Mouse (Mus musculus) inflammation-experienced regulatory T-cells, adult 16 weeks (primary cell): ENCODE measurements around the gene Adam15. TPM values are rescaled to one million over a fixed set of nuclear protein-coding genes. Genes with fewer than 3 reads are reported as not detected.

ENCODE experiments used
- polyA plus RNA-seq: library from polyadenylated mRNA; unstranded; fragments of 100-300 nt; shearing (Covaris generic); gene quantifications from one replicate; pipeline ENCODE4 v1.2.1, GENCODE M21; 2017

The Adam15 gene
- 18.6 TPM for polyA plus RNA-seq

DNA sequence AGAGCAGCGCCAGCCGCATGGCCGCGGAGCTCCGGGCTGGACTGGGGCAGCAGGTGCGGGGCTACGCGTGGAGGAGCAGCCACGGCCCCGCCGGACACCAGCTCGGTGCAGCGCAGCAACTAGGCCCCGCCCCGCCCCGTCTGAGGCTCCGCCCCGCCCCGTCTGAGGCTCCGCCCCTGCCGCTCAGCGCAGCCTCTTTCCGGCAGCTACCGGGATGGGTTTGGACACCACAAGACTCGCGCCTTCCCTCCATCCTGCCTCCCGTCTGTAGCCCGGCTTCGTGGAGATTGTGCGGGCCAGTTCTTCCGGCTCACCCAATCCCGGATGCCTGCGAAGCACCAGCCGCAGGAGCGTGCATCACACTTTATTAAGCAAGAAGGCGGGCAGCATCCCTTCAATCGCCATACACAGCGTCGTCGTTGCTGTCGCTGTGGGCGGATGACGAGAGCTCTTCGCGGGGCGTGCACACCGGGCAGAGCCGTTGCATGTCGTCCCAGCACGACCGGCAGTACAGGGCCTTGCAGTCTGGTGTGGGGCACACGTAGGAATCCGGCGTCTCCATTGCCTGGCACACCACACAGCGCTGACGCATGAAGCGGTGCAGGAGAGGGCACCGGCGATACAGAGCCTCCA is at the start of gene Adam15:
TSS of gene Adam15 (minus strand) at position 128 of the 633 bp plus-strand sequence.

DNA sequence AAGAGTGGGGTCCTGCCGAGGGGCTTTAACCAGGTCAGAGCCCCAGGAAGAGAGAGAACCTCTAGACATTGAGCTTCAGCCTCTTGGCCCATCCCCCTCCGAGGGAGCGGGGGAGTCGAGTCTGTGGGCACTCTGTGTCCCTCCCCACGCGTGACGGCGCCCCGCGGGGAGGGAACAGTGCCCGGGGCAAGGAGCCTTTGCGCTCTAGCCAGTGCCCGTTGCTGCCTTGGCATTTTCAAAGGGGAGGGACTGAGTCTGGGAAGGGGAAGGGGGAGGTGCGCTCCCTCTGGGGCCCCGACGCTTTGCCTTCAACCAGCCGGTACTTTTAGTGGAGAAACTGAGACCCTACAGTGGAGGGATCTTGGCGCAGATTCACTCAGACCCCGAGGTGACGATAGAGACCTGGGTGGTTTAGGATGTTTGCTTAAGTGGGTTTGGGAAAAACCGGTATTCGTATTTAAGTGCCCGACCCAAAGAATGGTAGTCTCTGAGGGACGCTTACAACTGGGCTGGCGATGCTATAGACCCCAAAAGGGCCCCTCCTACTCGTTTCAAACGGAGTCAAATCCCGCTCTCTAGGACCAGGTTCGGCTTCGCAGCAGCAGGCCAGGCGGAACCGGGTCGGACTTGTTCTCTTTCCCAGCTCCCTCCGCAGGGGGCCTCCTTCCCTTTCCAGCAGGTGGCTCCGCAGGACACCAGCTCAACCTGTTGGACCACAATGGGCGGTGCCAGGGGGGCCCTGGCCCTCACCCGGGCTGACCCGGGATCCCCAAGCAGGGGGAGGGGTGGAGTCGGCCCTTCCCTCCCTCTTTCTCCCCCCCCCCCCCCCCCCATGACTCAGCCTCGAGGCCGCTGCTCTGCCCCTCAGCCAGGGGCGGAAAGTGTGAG is 44.5 kb upstream of the Adam15 start, which contains the start of gene Zbtb7b:
TSS of gene Zbtb7b (minus strand) at position 771 of the 888 bp plus-strand sequence.

GRCm38 (mm10) chr3:89365153-89365485 is 15.3 kb upstream of the Adam15 start, which contains the start of gene Dcst1:
Gene Dcst1, minus strand, starts transcription at chr3:89365253.

DNA sequence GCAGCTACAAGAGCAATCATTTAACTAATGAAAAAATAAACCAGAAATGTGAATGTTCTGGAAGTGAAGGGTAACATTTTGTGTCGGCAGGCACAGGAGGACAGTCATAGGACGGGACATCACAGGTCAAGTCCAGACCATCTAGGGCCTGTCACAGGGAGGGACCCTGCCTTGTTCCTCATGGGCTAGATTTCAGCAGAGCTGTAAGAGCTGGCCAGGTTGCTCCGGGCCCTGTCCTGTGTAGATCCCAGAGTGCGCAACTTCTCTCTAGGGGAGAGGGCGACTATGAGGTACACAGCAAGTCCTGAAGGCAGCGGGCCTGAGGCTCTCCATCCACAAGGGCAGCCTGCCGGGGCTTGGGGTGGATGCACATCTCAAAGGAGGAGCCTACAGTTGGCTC is 11.9 kb upstream of the Adam15 start, which contains the start of gene Dcst2:
TSS of gene Dcst2 (plus strand) at position 301 of the 400 bp plus-strand sequence.

DNA sequence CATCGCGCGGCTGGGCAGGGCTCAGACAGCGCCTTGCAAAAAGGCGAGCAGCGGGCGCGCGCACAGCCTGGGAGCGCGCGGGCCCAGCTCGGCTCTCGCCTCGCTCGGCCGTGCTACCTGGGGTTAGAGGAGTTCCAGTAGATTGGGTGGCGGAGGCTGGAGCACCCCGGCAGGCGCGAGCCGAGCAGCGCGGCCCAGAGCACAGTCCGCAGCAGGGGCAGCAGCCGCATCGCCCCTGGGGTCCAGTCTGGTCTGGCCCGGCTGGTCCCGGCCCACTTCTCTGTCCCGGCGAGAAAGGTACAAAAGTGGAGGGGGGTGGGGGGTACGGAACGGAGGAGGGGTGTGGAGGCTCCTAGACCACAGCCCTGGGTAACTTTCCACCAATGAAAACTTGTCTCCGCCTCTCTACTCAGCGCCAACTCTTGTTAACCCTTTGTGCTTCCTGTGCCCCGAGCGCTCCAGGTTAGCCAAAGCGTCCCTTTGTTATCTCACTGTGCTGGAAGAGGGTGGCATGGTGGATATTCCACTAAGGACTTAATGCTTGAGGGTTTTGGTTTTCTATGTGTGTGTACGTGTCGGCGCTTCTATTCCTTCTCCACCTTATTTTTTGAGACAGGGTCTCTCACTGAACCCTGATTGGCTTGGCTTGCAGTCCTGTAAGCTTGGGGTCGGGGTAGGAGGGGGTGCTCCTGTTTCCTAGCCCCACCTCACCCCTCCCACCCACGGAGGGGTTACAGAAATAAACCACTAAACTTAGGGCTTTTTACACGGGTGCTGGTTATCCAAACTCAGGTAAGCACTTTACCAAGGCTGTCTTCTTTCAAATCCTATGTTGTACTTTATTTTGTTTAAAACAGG is 11.8 kb downstream of the Adam15 start, which contains the start of gene Efna4:
TSS of gene Efna4 (minus strand) at position 308 of the 858 bp plus-strand sequence.

GRCm38 (mm10) chr3:89322514-89323165 is 27.2 kb downstream of the Adam15 start, which contains the start of gene Efna3:
Gene Efna3, minus strand, starts transcription at chr3:89322965.

Other genes with a start within 250 kb of the Adam15 start
- gene Gm43738, start 248.9 kb downstream of the Adam15 start, polyA plus RNA-seq: not detected
- 83.7 TPM for gene Fdps, start 248.0 kb downstream of the Adam15 start, polyA plus RNA-seq
- not detected for gene Pklr, start 213.9 kb downstream of the Adam15 start, polyA plus RNA-seq
- 0.77 TPM for gene Hcn3, start 189.8 kb downstream of the Adam15 start, polyA plus RNA-seq
- 37.4 TPM for gene Clk2, start 185.2 kb downstream of the Adam15 start, polyA plus RNA-seq
- gene Scamp3, start 172.5 kb downstream of the Adam15 start, polyA plus RNA-seq: 321 TPM
- gene Fam189b, start 166.9 kb downstream of the Adam15 start, polyA plus RNA-seq: 277 TPM
- 145 TPM for gene Gba, start 147.1 kb downstream of the Adam15 start, polyA plus RNA-seq
- 1.9 TPM for gene Thbs3, start 134.8 kb downstream of the Adam15 start, polyA plus RNA-seq
- gene Mtx1, start 122.9 kb downstream of the Adam15 start, polyA plus RNA-seq: 142 TPM
- 2.4 TPM for gene Muc1, start 120.9 kb downstream of the Adam15 start, polyA plus RNA-seq
- gene Krtcap2, start 104.0 kb downstream of the Adam15 start, polyA plus RNA-seq: 262 TPM
- gene Trim46, start 103.7 kb downstream of the Adam15 start, polyA plus RNA-seq: 6.1 TPM
- 107 TPM for gene Dpm3, start 90.6 kb downstream of the Adam15 start, polyA plus RNA-seq
- gene Slc50a1, start 79.4 kb downstream of the Adam15 start, polyA plus RNA-seq: 284 TPM
- not detected for gene Efna1, start 68.9 kb downstream of the Adam15 start, polyA plus RNA-seq
- gene Efna3, start 27.0 kb downstream of the Adam15 start, polyA plus RNA-seq: not detected
- gene Efna4, start 12.0 kb downstream of the Adam15 start, polyA plus RNA-seq: 0.84 TPM
- 0.12 TPM for gene Dcst2, start 12.0 kb upstream of the Adam15 start, polyA plus RNA-seq
- gene Dcst1, start 15.3 kb upstream of the Adam15 start, polyA plus RNA-seq: 0.74 TPM
- 56.8 TPM for gene Zbtb7b, start 44.8 kb upstream of the Adam15 start, polyA plus RNA-seq
- 1.2 TPM for gene Lenep, start 52.8 kb upstream of the Adam15 start, polyA plus RNA-seq
- gene Flad1, start 61.9 kb upstream of the Adam15 start, polyA plus RNA-seq: 68.8 TPM
- gene Cks1b, start 68.4 kb upstream of the Adam15 start, polyA plus RNA-seq: 31.7 TPM
- 98.3 TPM for gene Shc1, start 68.4 kb upstream of the Adam15 start, polyA plus RNA-seq
- 42.2 TPM for gene Pygo2, start 80.2 kb upstream of the Adam15 start, polyA plus RNA-seq
- gene Pbxip1, start 86.7 kb upstream of the Adam15 start, polyA plus RNA-seq: 190 TPM
- 18.5 TPM for gene Pmvk, start 104.5 kb upstream of the Adam15 start, polyA plus RNA-seq
- not detected for gene Kcnn3, start 170.2 kb upstream of the Adam15 start, polyA plus RNA-seq